Mouse (Mus musculus): ENCODE results near the gene Mark3. TPM values are rescaled to one million over a fixed set of nuclear protein-coding genes. Genes with fewer than 3 reads are reported as not detected.
A peak's percentile ranks its signal among the peaks of the same experiment; 100 is the strongest.

Gene Mark3
- total RNA-seq, 2 experiments from 2014 or later: 55.8 to 61.3 TPM

- ATAC-seq (replicated peaks; ENCODE audit: poor library complexity, severe bottlenecking): peak; percentile 76
These were observed 14.6 kb upstream of the Mark3 start for GRCm38 (mm10) chr12:111559647-111560258.

- no peak for ATAC-seq (replicated peaks; ENCODE audit: poor library complexity, severe bottlenecking)
These were observed 14.0 kb upstream of the Mark3 start for GRCm38 (mm10) chr12:111560286-111560685.

- no peak for ATAC-seq (replicated peaks; ENCODE audit: poor library complexity, severe bottlenecking)
These were observed 12.0 kb upstream of the Mark3 start for GRCm38 (mm10) chr12:111562276-111562814.

DNA sequence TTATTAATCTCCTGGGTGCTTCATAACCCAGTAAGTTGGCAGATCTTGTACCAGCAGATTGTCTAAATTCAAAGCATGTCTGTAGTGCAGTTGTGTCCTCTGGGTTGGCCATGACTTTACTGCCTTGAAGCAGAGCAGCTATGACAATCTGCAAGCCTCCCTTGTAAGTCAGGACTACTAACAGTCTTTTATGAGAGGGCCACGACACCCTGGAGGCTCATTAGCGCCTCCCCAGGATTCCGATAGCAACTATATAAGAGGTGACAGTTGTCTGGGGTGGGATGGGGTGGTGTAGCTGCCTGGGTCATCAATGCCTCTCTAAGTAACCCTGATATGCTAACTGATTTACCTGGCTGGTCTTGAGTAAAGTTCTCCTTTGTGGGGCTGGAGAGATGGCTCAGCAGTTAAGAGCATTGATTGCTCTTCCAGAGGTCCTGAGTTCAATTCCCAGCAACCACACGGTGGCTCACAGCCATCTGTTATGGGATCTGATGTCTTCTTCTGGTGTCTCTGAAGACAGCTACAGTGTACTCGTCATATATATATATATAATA, 11.2 kb upstream of the Mark3 start:
- ATAC-seq (replicated peaks; ENCODE audit: poor library complexity, severe bottlenecking): no peak

DNA sequence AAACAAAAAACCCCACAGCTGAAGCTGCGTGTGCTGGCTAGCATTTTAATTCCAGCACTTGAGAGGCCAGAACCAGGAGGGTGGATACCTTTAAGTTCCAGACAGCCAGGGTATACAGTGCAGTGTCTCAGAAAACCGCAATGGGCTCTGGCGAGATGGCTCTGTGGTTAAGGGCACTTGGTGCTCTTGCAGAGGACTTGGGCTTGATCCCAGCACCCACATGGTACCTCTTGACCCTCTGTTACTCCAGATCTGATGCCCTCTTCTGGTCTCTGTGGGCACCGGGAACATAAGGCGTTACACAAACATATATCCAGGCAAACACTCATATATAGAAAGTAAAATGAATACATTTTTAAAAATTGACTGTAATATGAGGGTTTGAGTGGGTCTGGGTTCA, 9.0 kb upstream of the Mark3 start:
- ATAC-seq (replicated peaks; ENCODE audit: poor library complexity, severe bottlenecking): no peak

- ATAC-seq (replicated peaks; ENCODE audit: poor library complexity, severe bottlenecking): no peak
These were observed 5.5 kb upstream of the Mark3 start for GRCm38 (mm10) chr12:111568836-111569235.

GRCm38 (mm10) chr12:111572406-111572805, 1.9 kb upstream of the Mark3 start:
- no peak for ATAC-seq (replicated peaks; ENCODE audit: poor library complexity, severe bottlenecking)

DNA sequence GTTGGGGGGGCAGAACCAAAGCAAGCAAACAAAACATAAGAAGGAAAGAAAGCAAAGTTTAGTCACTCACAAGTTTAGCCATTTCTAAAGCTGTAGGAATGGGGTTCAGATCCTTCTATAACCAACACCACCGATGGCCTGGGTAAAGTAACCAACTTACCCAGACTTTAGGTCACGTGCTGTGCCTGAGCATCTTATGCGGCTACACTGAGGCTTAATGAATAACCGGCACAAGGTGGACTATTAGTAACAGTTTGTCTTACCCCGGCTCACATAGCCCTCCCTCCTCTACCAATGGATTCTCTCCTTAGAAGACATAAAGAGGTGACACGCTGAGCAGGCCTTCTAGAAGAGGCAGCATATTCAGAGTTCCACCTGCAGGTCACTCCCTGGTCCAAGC, 1.0 kb upstream of the Mark3 start:
- ATAC-seq (replicated peaks; ENCODE audit: poor library complexity, severe bottlenecking): no peak

DNA sequence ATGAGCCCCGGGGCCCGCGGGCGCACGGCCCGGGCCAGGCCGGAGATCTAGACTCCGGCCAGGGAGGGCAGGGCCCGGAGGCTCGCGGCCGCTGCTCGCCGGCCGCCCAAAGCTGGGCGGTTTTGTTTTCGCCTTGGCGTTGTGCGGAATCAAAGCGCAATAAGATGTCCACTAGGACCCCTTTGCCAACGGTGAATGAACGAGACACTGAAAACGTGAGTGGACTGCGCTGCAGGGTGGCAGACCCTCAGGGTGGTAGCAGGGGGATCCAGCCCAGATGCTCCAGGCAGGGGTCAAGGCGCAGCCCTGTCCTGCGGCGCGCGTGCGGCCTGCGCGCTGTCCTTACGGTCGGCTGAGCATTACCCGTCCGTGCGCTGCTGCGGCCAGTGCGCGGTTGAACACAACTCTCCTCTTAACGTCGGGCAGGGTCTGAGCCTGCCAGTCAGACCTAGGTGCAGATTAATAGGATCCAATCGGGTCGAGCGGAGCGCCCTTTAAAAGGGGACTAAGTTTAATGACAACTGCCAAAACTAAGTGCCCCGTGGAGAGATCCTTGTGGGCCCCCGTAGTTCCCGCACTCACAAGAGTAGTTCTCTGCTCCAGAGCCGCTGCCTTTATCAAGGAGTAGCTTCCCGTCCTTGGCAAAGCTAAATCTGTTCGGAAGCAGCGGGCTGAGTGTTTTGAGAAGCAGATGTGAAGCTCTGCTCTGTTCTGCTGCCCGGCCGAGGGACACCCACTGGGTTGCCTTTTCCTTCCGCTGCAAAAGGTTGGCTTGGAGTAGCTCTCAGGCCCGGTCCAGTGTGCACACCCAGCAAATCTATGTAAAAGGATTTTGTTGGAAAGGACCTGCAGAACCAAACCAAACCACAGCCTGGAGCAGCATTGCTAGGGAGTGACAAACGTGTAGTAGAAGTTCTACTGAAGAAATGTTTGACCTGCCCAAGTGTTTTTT, 840 bp downstream of the Mark3 start:
- ATAC-seq (replicated peaks; ENCODE audit: poor library complexity, severe bottlenecking): peak; percentile 35

- ATAC-seq (replicated peaks; ENCODE audit: poor library complexity, severe bottlenecking): no peak
These were observed 8.7 kb downstream of the Mark3 start for GRCm38 (mm10) chr12:111583058-111583457.

DNA sequence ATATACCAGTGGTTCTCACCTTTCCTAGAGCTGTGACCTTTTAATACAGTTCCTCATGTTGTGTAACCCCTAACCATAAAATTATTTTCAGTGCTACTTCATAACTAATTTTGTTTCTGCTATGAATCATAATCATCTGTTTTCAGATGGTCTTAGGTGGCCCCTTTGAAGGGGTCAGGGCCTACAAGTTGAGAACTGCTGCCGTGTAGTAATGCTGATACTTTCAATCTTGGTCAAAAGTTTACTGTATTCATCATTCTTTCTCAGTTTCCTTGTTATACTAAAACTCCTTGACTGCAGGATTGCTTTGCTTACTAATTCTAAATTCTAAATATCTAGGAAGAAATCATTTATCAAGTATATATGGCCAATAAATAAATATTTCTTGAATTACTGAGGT, 10.1 kb downstream of the Mark3 start:
- ATAC-seq (replicated peaks; ENCODE audit: poor library complexity, severe bottlenecking): no peak

DNA sequence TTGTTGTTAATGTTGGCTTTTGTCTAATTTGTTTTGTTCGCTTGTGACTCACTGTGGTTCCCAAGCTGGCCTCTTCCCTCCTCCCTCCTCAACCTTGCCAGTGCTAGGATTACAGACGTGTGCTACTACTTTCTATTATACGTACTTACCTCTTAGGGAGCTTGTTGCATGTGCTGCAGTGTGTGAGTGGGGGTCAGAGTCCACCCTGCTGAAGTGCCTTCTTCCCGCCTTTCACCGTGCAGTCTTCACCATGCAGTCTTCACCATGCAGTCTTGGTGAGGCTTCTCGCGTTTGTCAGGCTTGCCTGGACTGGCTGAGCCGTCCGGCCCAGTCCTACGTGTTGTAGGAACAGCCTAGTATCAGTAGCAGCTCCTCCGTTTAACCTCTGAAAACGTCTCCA, 12.9 kb downstream of the Mark3 start:
- ATAC-seq (replicated peaks; ENCODE audit: poor library complexity, severe bottlenecking): no peak

DNA sequence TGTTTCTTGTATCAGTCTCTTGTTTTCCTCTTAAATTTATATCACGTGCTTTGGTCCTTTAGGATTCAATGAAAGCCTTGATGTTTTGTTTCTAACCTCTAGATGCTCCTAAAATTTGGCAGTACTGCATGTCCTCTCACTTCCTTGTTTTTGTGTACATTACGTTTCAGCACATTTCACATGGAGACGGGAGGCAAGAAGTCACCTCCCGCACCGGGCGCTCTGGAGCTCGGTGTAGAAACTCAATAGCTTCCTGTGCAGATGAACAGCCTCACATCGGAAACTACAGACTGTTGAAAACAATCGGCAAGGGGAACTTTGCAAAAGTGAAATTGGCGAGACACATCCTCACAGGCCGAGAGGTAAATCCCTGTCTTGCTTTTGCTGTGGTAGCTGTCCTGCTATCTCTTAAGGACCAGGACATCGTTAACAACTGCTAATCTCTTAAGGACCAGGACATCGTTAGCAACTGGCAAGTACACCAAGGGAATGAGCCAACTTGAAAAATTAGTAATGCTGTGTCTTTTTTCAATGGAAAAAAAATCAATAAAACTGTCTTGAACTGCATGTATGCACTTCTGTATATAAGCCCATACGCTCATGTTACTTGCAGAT, 18.2 kb downstream of the Mark3 start:
- peak; percentile 97 for ATAC-seq (replicated peaks; ENCODE audit: poor library complexity, severe bottlenecking)

DNA sequence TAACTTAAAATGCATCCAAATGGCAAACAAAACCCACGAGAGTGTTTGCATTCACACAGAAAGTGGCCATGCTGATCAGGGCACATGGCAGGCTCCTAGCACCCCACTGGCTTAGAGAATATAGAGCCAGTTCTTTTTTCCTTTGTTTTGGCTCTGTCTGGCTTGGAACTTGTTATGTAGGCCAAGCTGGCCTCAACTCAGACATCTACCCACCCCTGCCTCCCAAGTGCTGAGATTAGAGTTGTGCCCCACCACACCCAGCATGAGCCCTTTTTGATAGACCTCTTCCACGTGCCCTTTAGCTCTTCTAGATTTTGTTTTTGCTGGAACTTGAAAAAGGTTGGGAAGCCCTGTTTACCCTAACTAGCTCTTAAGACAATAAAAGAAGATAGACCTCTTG, 19.5 kb downstream of the Mark3 start:
- ATAC-seq (replicated peaks; ENCODE audit: poor library complexity, severe bottlenecking): no peak

DNA sequence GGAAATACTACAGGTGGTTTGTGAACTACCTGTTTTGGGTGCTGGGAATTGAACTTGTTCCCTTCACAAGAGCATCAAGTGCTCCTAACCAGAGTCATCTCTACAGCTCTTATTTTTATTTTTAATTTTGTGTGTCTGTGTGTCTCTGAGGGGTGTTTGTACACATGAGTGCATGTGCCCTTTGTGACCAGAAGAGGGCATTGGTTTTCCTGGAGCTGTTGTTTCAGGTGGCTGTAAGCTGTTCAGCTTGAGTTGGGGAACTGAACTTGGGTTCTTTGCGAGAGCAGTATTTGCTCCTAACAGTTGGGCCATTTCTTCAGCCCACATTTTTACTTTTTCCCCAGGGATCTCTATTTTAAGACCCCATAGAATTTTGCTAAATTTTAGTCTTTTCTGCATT, 23.0 kb downstream of the Mark3 start:
- ATAC-seq (replicated peaks; ENCODE audit: poor library complexity, severe bottlenecking): no peak

DNA sequence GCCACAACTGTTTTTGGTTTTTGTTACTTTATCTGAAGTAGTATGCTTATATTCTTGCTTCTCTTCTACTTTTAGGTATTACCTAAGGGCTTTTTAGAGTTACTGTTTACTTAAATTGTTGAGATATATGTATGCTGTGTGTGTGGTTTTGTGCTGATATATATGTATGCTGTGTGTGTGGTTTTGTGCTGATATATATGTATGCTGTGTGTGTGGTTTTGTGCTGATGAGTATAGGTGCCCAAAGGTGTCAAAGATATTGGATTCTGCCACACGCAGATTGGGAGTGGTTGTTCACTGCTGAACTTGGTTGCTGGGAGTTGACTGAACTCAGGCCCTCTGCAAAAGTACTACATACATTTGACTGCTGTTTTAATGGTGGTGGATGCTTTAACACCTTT, 24.6 kb downstream of the Mark3 start:
- ATAC-seq (replicated peaks; ENCODE audit: poor library complexity, severe bottlenecking): no peak

- ATAC-seq (replicated peaks; ENCODE audit: poor library complexity, severe bottlenecking): no peak
These were observed 25.3 kb downstream of the Mark3 start for GRCm38 (mm10) chr12:111599640-111600039.

- no peak for ATAC-seq (replicated peaks; ENCODE audit: poor library complexity, severe bottlenecking)
These were observed 29.5 kb downstream of the Mark3 start for GRCm38 (mm10) chr12:111603871-111604270.

- no peak for ATAC-seq (replicated peaks; ENCODE audit: poor library complexity, severe bottlenecking)
These were observed 31.3 kb downstream of the Mark3 start for GRCm38 (mm10) chr12:111605619-111606018.

DNA sequence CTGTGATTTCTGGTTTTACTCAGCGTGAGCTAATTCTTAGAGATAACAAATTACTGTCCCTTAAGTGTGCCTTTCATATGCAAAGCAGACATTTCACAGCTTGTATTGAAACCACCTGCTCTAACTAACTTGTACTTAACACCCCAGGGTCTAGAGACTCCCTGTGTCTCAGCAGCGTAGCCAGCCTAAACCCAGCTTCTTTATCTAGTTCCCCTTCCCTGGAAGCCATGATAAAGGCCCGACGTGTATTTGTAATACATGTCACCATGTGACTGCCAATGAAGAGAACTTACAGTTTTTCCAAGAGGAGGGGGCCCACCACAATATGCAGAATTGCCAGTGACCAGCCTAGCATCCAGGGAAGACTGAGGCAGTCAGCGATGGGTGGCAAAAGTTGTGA, 33.7 kb downstream of the Mark3 start:
- ATAC-seq (replicated peaks; ENCODE audit: poor library complexity, severe bottlenecking): no peak

Data from granulocyte monocyte progenitor cell, adult 5-6 weeks (primary cell).